Mouse (Mus musculus): ENCODE measurements around the gene Rab31.

Rab31 gene

GRCm38 (mm10) chr17:65771951-65772934 is at the start of gene Rab31:
Gene Rab31 (minus strand): TSS chr17:65772752.
- DNase-seq, result peak; percentile 90

GRCm38 (mm10) chr17:65820197-65820596 is 47.6 kb upstream of the Rab31 start:
- no peak for DNase-seq

- DNase-seq, result no peak
These were observed 41.2 kb upstream of the Rab31 start for GRCm38 (mm10) chr17:65813763-65814162.

- DNase-seq, result no peak
These were observed 38.5 kb upstream of the Rab31 start for GRCm38 (mm10) chr17:65811032-65811431.

GRCm38 (mm10) chr17:65806416-65806815 is 33.9 kb upstream of the Rab31 start:
- DNase-seq, result no peak

- no peak for DNase-seq
These were observed 33.4 kb upstream of the Rab31 start for GRCm38 (mm10) chr17:65805966-65806365.

- no peak for DNase-seq
These were observed 29.5 kb upstream of the Rab31 start for GRCm38 (mm10) chr17:65802026-65802425.

GRCm38 (mm10) chr17:65800451-65800850 is 27.9 kb upstream of the Rab31 start:
- DNase-seq, result no peak

- DNase-seq, result no peak
These were observed 26.8 kb upstream of the Rab31 start for GRCm38 (mm10) chr17:65799353-65799752.

GRCm38 (mm10) chr17:65798446-65798845 is 25.9 kb upstream of the Rab31 start:
- no peak for DNase-seq

GRCm38 (mm10) chr17:65796056-65796455 is 23.5 kb upstream of the Rab31 start:
- DNase-seq, result no peak

- no peak for DNase-seq
These were observed 21.7 kb upstream of the Rab31 start for GRCm38 (mm10) chr17:65794096-65794850.

GRCm38 (mm10) chr17:65793307-65793930 is 20.9 kb upstream of the Rab31 start:
- no peak for DNase-seq

- DNase-seq, result no peak
These were observed 18.6 kb upstream of the Rab31 start for GRCm38 (mm10) chr17:65791161-65791560.

GRCm38 (mm10) chr17:65789576-65789975 is 17.0 kb upstream of the Rab31 start:
- DNase-seq, result no peak

- DNase-seq, result peak; percentile 61
These were observed 16.2 kb upstream of the Rab31 start for GRCm38 (mm10) chr17:65788542-65789291.

GRCm38 (mm10) chr17:65787261-65787660 is 14.7 kb upstream of the Rab31 start:
- DNase-seq, result no peak

- no peak for DNase-seq
These were observed 13.7 kb upstream of the Rab31 start for GRCm38 (mm10) chr17:65786225-65786624.

GRCm38 (mm10) chr17:65785707-65786106 is 13.2 kb upstream of the Rab31 start:
- no peak for DNase-seq

GRCm38 (mm10) chr17:65784610-65785140 is 12.1 kb upstream of the Rab31 start:
- DNase-seq, result no peak

GRCm38 (mm10) chr17:65783182-65784161 is 10.9 kb upstream of the Rab31 start:
- peak; percentile 87 for DNase-seq
